Mouse (Mus musculus): ENCODE data around the gene Scd3. TPM values are rescaled to one million over a fixed set of nuclear protein-coding genes. Genes with fewer than 3 reads are reported as not detected.

The Scd3 gene
- polyA plus RNA-seq (2016; fragmentation: Nextera tagmentation; extraction: Ambion mirVana): 0.93 and 1.6 TPM in 2 replicates

DNA sequence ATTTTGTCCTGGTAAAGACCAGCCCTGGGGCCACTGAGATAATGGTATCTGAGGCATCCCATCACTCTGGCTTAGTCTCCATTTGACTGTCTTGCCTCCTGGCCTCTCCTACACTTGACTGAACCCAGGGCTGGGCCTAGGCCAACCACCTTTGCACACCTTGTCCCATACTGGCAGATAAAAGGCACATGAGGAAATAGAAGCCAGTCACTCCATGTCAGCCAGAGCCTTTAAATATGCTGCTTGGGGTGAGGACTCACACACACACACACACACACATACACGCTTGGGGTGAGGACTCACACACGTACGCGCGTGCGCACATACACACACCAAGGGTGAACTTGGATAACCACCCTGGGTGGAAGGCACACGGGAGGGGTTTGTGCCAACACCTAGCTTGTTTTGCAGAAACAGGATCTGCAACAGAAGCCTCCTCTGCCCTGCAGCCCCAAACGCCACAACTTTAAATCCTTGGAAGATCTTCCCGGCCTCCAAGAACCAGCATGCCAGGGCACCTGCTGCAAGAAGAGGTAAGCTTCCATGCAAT lies at the start of gene Scd3:
Scd3 (plus strand) TSS at position 255 of the 550 bp plus-strand sequence.
- H3K4me3 ChIP-seq: no peak within 1 kb of the TSS
- no peaks in the 10 kb centered on the region for H3K4me1 ChIP-seq
- no peaks in the 10 kb centered on the region for H3K9me3 ChIP-seq (replicated peaks)
- H3K36me3 ChIP-seq: no peaks in the 10 kb centered on the region
- ATAC-seq (ENCODE audit: low FRiP score): no peak
- no peaks in the 10 kb centered on the region for H3K27me3 ChIP-seq
- no peak within 1 kb of the TSS for H3K9ac ChIP-seq
- no peak within 1 kb of the TSS for H3K4me2 ChIP-seq (replicated peaks)
- no peak within 1 kb of the TSS for H3K27ac ChIP-seq
- WGBS: 96% methylated on average over 9 of the region's 9 CpGs

DNA sequence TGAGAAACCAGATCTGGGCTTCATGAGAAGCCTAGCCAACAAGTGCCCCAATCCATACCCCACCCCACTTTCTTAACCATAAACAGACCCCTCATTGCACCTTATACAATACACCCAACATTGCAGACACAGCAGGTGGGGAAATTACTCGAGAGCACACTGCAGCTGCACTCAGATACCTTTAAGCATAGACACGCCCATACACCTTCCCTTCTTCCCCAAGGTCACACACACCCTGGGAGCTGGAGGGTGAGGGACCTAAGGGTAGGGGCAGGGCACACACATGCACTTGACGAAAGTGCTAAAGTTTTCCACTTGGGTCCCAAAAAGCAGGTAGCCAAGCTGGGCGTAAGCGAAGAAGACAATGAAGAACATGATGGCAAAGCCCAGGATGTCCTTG lies 49.3 kb upstream of the Scd3 start:
- 81% methylated on average over 5 of the region's 5 CpGs for WGBS
- ATAC-seq (ENCODE audit: low FRiP score): no peak

DNA sequence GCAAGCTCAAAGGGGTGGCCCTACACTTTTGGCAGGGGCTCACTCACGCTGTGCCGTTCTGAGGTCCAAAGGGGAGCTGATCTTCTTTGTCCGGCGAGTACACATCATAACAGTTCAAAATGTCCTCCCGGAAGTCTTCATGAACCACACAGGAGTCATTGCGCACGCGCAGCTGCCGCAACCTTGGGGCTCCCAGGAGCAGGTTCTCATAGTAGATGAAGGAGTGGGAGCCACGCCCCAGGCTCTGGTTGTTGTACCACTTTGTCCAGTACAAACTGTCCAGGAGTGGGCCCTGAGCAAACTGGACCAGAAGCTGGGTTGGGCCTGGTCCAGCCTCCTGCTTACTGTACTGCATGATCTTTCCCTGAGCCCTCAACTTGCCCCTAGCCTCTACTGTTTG lies 46.1 kb upstream of the Scd3 start:
- no peak overlapping the region for H3K4me2 ChIP-seq (replicated peaks)
- H3K9ac ChIP-seq: no peak overlapping the region
- H3K9me3 ChIP-seq (replicated peaks): no peaks in the 10 kb centered on the region
- H3K4me1 ChIP-seq: no peaks in the 10 kb centered on the region
- 91% methylated on average over 10 of the region's 10 CpGs for WGBS
- no peak for ATAC-seq (ENCODE audit: low FRiP score)
- no peak overlapping the region for H3K27ac ChIP-seq
- H3K27me3 ChIP-seq: 0 out of 2 replicates have a peak, but pooled peaks cover 5% of the 10 kb centered on the region
- H3K4me3 ChIP-seq: no peak overlapping the region
- no peaks in the 10 kb centered on the region for H3K36me3 ChIP-seq

More for the DNA sequence above, 49.3 kb upstream of the Scd3 start:
- no peak overlapping the region for H3K4me2 ChIP-seq (replicated peaks)
- H3K27me3 ChIP-seq: peaks cover 12% of the 10 kb centered on the region; the same call in 1 of the 2 replicates
- H3K4me1 ChIP-seq: no peaks in the 10 kb centered on the region
- no peaks in the 10 kb centered on the region for H3K9me3 ChIP-seq (replicated peaks)
- no peak overlapping the region for H3K9ac ChIP-seq
- H3K36me3 ChIP-seq: no peaks in the 10 kb centered on the region
- no peak overlapping the region for H3K27ac ChIP-seq
- H3K4me3 ChIP-seq: no peak overlapping the region

DNA sequence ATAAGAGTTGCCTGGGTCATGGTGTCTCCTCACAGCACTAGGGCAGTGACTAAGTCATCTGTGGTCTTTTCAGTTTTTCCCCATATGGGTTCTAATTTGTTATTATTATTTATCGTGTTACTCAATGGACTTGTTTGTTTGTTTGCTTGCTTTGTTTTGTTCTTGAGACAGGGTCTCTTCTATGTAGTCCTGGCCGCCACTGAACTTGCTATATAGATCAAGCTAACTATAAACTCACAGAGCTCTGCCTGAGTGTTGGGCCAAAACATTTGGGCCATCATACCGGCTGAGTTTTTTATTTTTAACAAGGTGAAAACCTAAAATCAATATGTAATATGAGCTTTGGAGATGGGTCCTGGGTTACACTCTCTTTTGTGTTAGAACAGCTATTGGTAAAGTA lies 43.7 kb upstream of the Scd3 start:
- Histone ChIP-seq H3K4me2 (replicated peaks) (no peak overlapping the region), H3K4me1 (no peaks in the 10 kb centered on the region), H3K36me3 (no peaks in the 10 kb centered on the region), H3K9me3 (replicated peaks) (no peaks in the 10 kb centered on the region), H3K27me3 (no peaks in the 10 kb centered on the region), H3K27ac (no peak overlapping the region), H3K9ac (no peak overlapping the region), H3K4me3 (no peak overlapping the region)
- 92% methylated on average over 3 of the region's 3 CpGs for WGBS
- no peak for ATAC-seq (ENCODE audit: low FRiP score)

DNA sequence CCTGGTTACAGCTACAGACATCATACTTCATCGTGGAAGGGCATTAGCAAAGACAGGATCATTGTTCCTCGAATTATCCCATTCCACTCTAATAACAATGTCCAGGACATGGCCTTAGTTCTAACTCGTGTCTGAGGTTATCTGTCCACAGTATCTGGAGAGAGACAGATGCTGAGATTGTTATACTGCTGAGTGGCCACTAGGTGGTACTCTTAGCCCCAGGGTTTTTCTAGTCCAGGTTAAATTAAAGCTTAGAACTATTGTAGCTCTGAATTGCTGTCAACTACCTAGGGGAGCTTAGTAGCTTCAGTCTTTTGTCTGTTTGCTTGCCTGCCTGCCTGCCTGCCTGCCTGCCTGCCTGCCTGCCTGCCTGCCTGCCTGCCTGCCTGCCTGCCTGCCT lies 41.6 kb upstream of the Scd3 start:
- Histone ChIP-seq H3K4me1 (no peaks in the 10 kb centered on the region), H3K4me2 (replicated peaks) (no peak overlapping the region), H3K9ac (no peak overlapping the region), H3K27ac (no peak overlapping the region), H3K4me3 (no peak overlapping the region), H3K27me3 (no peaks in the 10 kb centered on the region), H3K9me3 (replicated peaks) (no peaks in the 10 kb centered on the region), H3K36me3 (no peaks in the 10 kb centered on the region)
- 13% methylated on average over 3 of the region's 3 CpGs for WGBS
- no peak for ATAC-seq (ENCODE audit: low FRiP score)

DNA sequence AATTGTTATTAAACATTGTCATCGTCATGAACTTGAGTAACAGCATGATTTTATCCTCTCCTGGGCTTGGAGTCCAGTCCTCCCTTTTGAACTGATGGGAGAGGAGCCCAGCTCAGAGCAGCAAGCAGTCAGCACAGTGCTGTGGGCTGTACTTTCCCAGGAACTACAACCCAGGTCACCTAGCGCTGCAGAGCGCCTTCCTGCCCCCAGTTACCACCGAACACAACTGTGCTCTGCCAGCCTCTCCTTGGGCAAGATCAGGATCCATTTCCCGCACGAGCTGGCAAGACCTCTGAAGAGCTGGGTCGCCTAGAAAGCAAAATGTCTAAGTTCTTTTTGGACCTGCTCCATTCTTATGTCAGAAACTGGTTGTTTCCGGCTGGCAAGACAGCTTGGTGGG lies 28.2 kb upstream of the Scd3 start:
- Histone ChIP-seq H3K9ac (no peak overlapping the region), H3K36me3 (no peaks in the 10 kb centered on the region), H3K4me3 (no peak overlapping the region), H3K4me2 (replicated peaks) (no peak overlapping the region), H3K4me1 (no peaks in the 10 kb centered on the region), H3K9me3 (replicated peaks) (peaks cover 16% of the 10 kb centered on the region), H3K27me3 (no peaks in the 10 kb centered on the region), H3K27ac (no peak overlapping the region)
- WGBS: 68% methylated on average over 8 of the region's 8 CpGs
- no peak for ATAC-seq (ENCODE audit: low FRiP score)

DNA sequence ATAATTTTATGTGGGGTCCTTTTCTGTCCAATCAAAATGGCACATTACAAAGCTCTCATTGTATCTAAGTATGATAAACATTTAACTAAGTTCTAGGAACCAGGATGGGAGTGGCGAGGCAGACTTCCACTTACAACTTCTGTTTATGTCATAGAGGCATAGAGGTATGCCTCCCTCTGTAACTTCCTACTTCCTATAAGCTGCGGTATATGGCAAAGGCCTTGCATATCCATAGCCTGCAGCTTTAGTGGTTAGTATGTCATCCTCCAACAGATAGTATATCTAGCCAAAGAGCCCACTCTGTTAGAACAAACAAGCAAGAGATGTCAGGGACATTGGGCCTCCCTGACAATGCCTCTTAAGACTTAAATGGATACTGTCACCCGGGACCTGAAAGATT lies 26.3 kb upstream of the Scd3 start:
- H3K9ac ChIP-seq: no peak overlapping the region
- no peak overlapping the region for H3K4me2 ChIP-seq (replicated peaks)
- H3K4me3 ChIP-seq: no peak overlapping the region
- H3K27ac ChIP-seq: no peak overlapping the region
- H3K27me3 ChIP-seq: no peaks in the 10 kb centered on the region
- 88% methylated on average over 3 of the region's 3 CpGs for WGBS
- ATAC-seq (ENCODE audit: low FRiP score): no peak
- no peaks in the 10 kb centered on the region for H3K36me3 ChIP-seq
- H3K4me1 ChIP-seq: no peaks in the 10 kb centered on the region
- peaks cover 16% of the 10 kb centered on the region for H3K9me3 ChIP-seq (replicated peaks)

DNA sequence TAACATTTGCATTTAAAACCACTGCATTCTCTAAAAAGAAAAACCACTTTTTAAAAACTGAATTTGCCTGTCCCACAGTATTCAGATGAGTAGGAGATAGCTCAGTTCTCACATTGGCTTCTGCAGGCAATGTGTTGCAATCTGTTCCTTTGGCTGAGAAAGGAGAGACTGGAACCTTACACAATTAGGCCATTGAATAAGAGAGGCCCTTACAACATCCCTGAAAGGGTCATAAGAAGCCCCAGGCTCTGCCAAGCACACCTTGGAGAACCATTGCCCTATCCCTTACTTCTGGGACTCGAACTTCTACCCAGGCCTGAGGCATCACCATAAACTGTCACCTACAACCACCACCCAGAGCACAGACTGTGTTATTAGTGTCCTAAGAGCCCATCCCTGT lies 22.6 kb upstream of the Scd3 start:
- no peak for ATAC-seq (ENCODE audit: low FRiP score)
- peaks cover 5% of the 10 kb centered on the region; the same call in 1 of the 2 replicates for H3K9me3 ChIP-seq (replicated peaks)
- no peaks in the 10 kb centered on the region for H3K27me3 ChIP-seq

DNA sequence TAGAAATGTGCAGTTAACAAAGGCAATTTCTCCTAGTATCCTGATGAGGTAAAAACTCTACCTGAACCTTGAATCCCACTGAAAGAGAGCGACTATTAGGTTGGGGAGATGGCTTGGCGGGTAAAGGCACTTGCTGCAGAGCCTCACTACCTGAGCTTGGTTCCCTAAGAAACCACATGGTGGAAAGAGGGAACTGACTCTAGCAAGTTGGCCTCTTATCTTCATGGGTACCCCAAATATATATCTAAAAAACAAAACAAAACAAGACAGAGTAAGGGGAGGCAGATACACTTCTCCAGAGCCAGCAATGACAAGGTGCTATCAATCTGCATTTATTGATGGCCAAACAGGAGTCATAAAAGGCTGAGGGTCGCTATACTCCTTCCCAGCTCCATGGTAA lies 19.1 kb upstream of the Scd3 start:
- Histone ChIP-seq H3K4me3 (no peak overlapping the region), H3K27me3 (no peaks in the 10 kb centered on the region; the same call in 1 of the 2 replicates), H3K36me3 (no peaks in the 10 kb centered on the region), H3K4me2 (replicated peaks) (no peak overlapping the region), H3K4me1 (no peaks in the 10 kb centered on the region), H3K9ac (no peak overlapping the region), H3K27ac (no peak overlapping the region), H3K9me3 (replicated peaks) (no peaks in the 10 kb centered on the region)
- ATAC-seq (ENCODE audit: low FRiP score): no peak
- 74% methylated on average over 3 of the region's 3 CpGs for WGBS

More for the DNA sequence above, 22.6 kb upstream of the Scd3 start:
- no peak overlapping the region for H3K27ac ChIP-seq
- H3K4me3 ChIP-seq: no peak overlapping the region
- WGBS: 91% methylated on average over 1 of the region's 1 CpGs
- no peaks in the 10 kb centered on the region for H3K4me1 ChIP-seq
- no peak overlapping the region for H3K9ac ChIP-seq
- H3K36me3 ChIP-seq: no peaks in the 10 kb centered on the region
- no peak overlapping the region for H3K4me2 ChIP-seq (replicated peaks)

DNA sequence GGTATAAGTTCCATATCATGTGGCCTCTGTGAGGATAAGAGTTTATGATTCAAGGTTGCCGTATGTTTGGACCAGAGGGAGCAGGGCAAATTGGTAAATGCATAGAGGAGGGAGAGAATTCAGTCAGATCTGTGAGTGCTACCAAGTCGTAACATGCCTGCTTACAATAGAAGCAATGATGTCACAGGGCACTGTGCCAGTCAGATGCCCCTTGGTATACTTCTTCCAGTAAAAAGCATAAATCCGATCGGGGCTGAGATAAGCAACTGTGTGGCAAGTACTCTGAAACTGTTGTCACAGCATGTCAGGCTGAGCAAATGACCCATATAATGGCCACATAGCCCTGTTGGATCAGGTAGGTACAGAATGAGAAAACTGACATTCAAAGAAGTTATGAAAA lies 14.0 kb upstream of the Scd3 start:
- no peaks in the 10 kb centered on the region; the same call in 1 of the 2 replicates for H3K27me3 ChIP-seq

DNA sequence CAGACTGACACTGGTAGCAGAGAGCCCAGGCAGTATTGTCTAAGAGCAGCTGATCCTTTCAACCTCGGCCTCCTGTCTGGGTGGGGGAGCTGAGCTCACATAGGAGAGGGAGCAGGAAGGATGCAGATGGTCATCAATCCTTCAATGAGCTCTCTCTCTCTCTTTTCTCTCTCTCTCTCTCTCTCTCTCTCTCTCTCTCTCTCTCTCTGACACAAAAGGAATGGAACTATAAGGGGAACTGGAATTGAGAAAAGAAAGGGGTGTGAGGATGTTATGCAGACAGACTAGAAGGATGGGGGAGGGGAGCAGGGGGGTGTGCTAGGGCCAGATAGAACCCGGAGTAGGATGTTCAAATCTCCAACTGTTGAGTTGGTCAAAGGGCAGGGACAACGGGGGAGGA lies 10.7 kb upstream of the Scd3 start, which contains the start of gene Pkd2l1:
Pkd2l1 (minus strand) TSS at position 101 of the 400 bp plus-strand sequence.
- no peaks in the 10 kb centered on the region for H3K36me3 ChIP-seq
- H3K27me3 ChIP-seq: no peaks in the 10 kb centered on the region
- H3K9me3 ChIP-seq (replicated peaks): no peaks in the 10 kb centered on the region
- WGBS: 34% methylated on average over 3 of the region's 3 CpGs
- H3K4me1 ChIP-seq: no peaks in the 10 kb centered on the region
- no peak within 1 kb of the TSS for H3K27ac ChIP-seq
- ATAC-seq (ENCODE audit: low FRiP score): no peak
- H3K4me3 ChIP-seq: no peak within 1 kb of the TSS
- no peak within 1 kb of the TSS for H3K4me2 ChIP-seq (replicated peaks)
- H3K9ac ChIP-seq: no peak within 1 kb of the TSS

More for the DNA sequence above, 14.0 kb upstream of the Scd3 start:
- no peak overlapping the region for H3K9ac ChIP-seq
- WGBS: 93% methylated on average over 4 of the region's 4 CpGs
- H3K4me1 ChIP-seq: no peaks in the 10 kb centered on the region
- no peak overlapping the region for H3K4me3 ChIP-seq
- no peaks in the 10 kb centered on the region for H3K9me3 ChIP-seq (replicated peaks)
- no peaks in the 10 kb centered on the region for H3K36me3 ChIP-seq
- no peak overlapping the region for H3K27ac ChIP-seq
- ATAC-seq (ENCODE audit: low FRiP score): no peak
- no peak overlapping the region for H3K4me2 ChIP-seq (replicated peaks)

DNA sequence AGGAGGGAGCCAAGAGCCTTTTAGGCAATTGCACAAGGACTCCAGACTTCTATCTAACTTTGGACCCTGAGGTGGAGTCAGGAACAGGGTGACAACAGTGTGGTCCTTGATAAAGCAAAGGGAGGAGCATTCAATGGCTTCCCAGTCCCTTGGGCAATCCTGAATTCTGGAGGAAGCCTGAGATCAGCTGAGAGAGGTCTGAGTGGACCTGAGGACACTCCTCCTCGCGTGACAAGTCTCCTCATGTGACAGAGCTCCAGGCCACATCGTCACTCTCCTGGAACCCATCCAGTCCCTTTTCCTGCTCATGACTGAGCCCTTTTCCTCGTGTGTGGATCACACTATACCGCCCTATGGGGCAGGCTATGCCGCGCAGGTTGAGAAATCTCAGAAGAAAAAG lies 9.2 kb upstream of the Scd3 start:
- Histone ChIP-seq H3K36me3 (no peaks in the 10 kb centered on the region), H3K27ac (no peak overlapping the region), H3K27me3 (no peaks in the 10 kb centered on the region), H3K4me1 (no peaks in the 10 kb centered on the region), H3K4me2 (replicated peaks) (no peak overlapping the region), H3K9ac (no peak overlapping the region), H3K9me3 (replicated peaks) (no peaks in the 10 kb centered on the region), H3K4me3 (no peak overlapping the region)
- no peak for ATAC-seq (ENCODE audit: low FRiP score)
- WGBS: 91% methylated on average over 7 of the region's 7 CpGs

DNA sequence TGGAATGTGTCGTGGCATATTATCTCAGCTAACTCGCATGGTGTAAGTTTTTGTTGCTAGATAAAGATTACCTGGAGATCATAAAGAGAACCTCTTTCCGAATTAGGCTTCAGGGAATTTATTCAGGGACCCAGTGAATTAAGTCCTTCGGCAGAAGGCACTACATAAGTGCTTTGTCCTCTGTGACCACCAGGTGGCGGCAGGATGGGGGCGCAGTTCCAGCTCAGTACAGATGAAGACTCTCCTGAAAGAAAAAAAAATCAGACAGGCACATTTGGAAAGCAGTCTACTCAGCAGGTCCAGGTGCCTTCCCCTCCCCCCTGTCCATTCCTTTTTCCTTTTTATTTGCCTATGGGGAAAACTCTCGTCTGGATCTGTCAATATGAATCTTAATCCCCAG lies 7.9 kb upstream of the Scd3 start:
- 9% methylated on average over 7 of the region's 7 CpGs for WGBS
- Histone ChIP-seq H3K4me3 (no peak overlapping the region), H3K27me3 (no peaks in the 10 kb centered on the region), H3K36me3 (no peaks in the 10 kb centered on the region), H3K9ac (no peak overlapping the region), H3K27ac (no peak overlapping the region), H3K4me1 (no peaks in the 10 kb centered on the region), H3K4me2 (replicated peaks) (no peak overlapping the region), H3K9me3 (replicated peaks) (no peaks in the 10 kb centered on the region)
- ATAC-seq (ENCODE audit: low FRiP score): no peak

All from hindbrain, embryonic 12.5 days (tissue).